Mouse (Mus musculus): Measurements from ENCODE around the gene Hopx. TPM values are rescaled to one million over a fixed set of nuclear protein-coding genes. Genes with fewer than 3 reads are reported as not detected.

Gene Hopx
- polyA plus RNA-seq, 1 experiment from 2014 or later: 12.6 TPM

DNA sequence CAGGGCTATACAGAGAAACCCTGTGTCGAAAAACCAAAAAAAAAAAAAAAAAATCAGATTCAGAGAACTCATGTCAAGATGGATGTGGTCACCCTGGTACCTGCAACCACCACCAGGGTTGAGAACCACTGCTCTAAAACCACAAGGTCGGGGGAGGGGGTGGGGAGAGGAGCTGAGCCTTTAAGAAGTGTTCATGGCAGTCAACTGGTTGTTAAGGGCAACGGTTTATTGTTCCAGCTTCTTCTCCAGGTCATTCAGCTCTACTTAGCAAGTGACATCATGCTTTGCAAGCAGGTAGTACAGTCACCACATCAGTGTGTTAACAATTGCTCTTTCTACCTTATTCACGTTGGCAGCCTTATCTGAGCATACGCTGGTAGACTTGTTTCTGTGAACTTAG lies 29.7 kb upstream of the Hopx start:
- Histone ChIP-seq H3K27ac (replicated peaks) (no peak overlapping the region), H3K4me2 (no peak overlapping the region), H3K36me3 (no peaks in the 10 kb centered on the region), H3K4me1 (peaks cover 46% of the 10 kb centered on the region), H3K9me3 (no peaks in the 10 kb centered on the region), H3K27me3 (replicated peaks) (no peaks in the 10 kb centered on the region), H3K9ac (no peak overlapping the region), H3K4me3 (no peak overlapping the region)
- 66% methylated on average over 5 of the region's 5 CpGs for WGBS
- ATAC-seq (ENCODE audit: extremely low read depth, insufficient number of reproducible peaks, low FRiP score, low TSS enrichment): no peak

DNA sequence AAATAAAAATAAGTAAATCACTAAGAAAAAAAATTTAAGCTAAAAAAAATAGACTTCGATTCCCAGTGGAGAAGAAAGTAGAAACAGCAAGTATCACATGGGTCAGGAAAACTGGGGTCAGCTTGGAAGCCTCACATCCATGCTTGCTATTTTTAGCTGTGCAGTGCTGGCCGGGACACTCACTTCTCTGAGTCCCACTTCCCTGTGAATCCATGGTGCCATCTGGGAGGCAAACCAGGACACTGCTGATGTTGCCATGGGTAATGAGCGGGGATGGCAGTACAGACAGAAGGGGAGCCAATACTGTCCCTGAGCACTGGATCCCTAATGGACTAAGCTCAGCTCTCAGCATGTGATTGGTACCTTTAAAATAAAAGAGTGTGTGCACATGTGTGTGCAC lies 28.2 kb upstream of the Hopx start:
- Histone ChIP-seq H3K27me3 (replicated peaks) (no peaks in the 10 kb centered on the region), H3K36me3 (no peaks in the 10 kb centered on the region), H3K9me3 (no peaks in the 10 kb centered on the region), H3K4me1 (peaks cover 51% of the 10 kb centered on the region), H3K4me2 (no peak overlapping the region), H3K4me3 (no peak overlapping the region), H3K9ac (no peak overlapping the region), H3K27ac (replicated peaks) (peak overlapping the region; percentile 51; the same call in 1 of the 2 replicates)
- no peak for ATAC-seq (ENCODE audit: extremely low read depth, insufficient number of reproducible peaks, low FRiP score, low TSS enrichment)
- 54% methylated on average over 3 of the region's 3 CpGs for WGBS

DNA sequence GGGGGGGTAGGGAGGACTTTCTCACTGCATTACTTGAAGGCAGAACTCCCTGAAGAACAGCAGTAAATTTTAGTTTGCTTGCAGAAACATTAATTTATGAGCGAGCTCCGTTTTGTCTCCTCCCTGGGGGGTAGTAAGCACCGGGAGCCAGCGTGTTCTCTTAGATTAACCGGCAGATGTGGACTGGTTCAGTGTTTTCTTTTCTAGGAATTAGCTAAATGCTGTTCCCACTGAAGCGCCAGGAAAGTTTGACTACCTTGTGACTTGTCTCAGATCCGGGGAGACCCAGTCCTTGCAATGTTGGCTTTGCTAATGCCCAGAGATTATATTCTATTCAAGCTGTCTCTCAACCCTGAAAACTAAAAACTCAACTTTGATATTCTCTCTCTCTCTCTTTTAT lies 26.4 kb upstream of the Hopx start:
- Histone ChIP-seq H3K27me3 (replicated peaks) (no peaks in the 10 kb centered on the region), H3K9me3 (no peaks in the 10 kb centered on the region), H3K9ac (no peak overlapping the region), H3K4me2 (no peak overlapping the region), H3K36me3 (no peaks in the 10 kb centered on the region), H3K4me3 (no peak overlapping the region), H3K4me1 (peaks cover 57% of the 10 kb centered on the region), H3K27ac (replicated peaks) (no peak overlapping the region)
- no peak for ATAC-seq (ENCODE audit: extremely low read depth, insufficient number of reproducible peaks, low FRiP score, low TSS enrichment)
- 74% methylated on average over 7 of the region's 7 CpGs for WGBS

DNA sequence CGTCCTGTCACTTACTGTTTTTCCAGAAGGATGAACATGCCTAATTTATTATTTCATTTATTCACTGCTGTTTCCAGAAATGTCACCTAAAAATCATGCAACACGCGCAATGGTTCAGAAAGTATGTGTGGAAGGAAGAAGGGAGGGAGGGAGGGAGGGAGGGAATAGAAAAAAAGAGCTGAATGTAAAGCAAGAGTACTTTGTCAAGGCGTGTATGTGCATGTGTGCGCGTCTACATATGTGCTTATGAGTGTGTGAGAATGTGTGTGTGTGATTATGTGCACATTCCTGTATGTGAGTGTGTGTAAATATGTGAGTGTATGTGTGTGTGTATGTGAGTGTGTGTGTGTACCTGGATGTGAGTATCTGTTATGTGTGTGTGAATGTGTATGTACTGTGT lies 25.9 kb upstream of the Hopx start:
- no peak for ATAC-seq (ENCODE audit: extremely low read depth, insufficient number of reproducible peaks, low FRiP score, low TSS enrichment)
- H3K36me3 ChIP-seq: no peaks in the 10 kb centered on the region
- H3K4me3 ChIP-seq: no peak overlapping the region
- WGBS: 85% methylated on average over 6 of the region's 6 CpGs
- H3K4me2 ChIP-seq: no peak overlapping the region
- no peaks in the 10 kb centered on the region for H3K9me3 ChIP-seq
- H3K27me3 ChIP-seq (replicated peaks): no peaks in the 10 kb centered on the region
- peaks cover 59% of the 10 kb centered on the region for H3K4me1 ChIP-seq
- no peak overlapping the region for H3K9ac ChIP-seq
- no peak overlapping the region for H3K27ac ChIP-seq (replicated peaks)

DNA sequence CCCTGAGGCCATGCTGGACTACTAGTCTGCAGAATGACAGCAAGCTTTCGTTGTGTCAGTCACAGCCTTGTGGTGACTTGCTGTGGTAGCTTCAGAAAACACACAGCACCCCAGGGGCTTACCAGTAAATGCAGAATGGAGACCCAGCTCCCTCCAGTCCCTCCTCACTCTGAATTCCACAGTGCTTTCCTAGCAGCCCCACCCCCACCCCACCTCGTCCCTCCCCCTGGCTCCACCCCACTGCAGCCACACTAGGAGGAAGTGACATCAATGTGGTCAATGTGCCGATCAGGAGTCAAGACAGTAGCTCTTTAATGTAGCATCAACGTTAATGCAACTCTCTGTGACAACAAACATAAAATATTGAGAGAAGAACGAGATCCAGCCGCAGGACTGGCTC lies 25.2 kb upstream of the Hopx start:
- peak overlapping the region; percentile 50 for H3K4me2 ChIP-seq
- H3K27ac ChIP-seq (replicated peaks): 0 out of 2 replicates have a peak overlapping the region, but pooled peaks have one; percentile 1
- H3K4me1 ChIP-seq: peaks cover 59% of the 10 kb centered on the region
- ATAC-seq (ENCODE audit: extremely low read depth, insufficient number of reproducible peaks, low FRiP score, low TSS enrichment): no peak
- WGBS: 39% methylated on average over 6 of the region's 6 CpGs
- no peaks in the 10 kb centered on the region for H3K27me3 ChIP-seq (replicated peaks)
- no peak overlapping the region for H3K4me3 ChIP-seq
- no peaks in the 10 kb centered on the region for H3K36me3 ChIP-seq
- H3K9ac ChIP-seq: peak overlapping the region; percentile 56
- no peaks in the 10 kb centered on the region for H3K9me3 ChIP-seq

DNA sequence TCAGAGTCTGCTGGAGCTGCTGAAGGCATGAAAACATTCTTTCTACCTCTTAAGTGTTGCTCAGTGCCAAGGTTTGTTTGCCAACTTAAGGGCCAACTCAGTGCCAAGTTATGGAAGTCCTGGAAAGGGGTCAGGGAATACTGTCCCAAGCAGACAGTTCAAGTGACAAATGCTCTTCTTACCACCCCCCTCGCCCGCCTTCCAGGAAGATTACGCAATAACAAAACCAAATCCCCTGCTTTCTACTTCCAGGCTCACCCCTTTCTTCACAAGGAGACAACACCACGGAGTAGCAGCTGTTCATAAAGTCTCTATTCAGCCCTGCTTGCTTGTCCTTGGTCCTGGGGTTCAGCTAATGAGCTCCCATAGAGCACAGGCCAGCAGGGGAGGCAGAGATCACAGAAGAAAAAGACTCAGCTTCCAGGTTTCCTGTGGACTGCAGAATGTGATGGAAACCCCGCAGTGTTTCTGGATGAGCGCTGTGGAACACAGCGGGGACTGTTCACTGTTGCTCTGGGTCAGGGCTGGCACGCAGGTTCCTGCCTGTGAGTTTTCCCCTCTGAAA lies 22.9 kb upstream of the Hopx start:
- Histone ChIP-seq H3K9ac (0 out of 2 replicates have a peak overlapping the region, but pooled peaks have one; percentile 1), H3K27me3 (replicated peaks) (no peaks in the 10 kb centered on the region), H3K4me1 (peaks cover 59% of the 10 kb centered on the region), H3K4me2 (no peak overlapping the region), H3K4me3 (no peak overlapping the region), H3K9me3 (no peaks in the 10 kb centered on the region), H3K27ac (replicated peaks) (no peak overlapping the region), H3K36me3 (no peaks in the 10 kb centered on the region)
- ATAC-seq (ENCODE audit: extremely low read depth, insufficient number of reproducible peaks, low FRiP score, low TSS enrichment): no peak
- 61% methylated on average over 8 of the region's 8 CpGs for WGBS

DNA sequence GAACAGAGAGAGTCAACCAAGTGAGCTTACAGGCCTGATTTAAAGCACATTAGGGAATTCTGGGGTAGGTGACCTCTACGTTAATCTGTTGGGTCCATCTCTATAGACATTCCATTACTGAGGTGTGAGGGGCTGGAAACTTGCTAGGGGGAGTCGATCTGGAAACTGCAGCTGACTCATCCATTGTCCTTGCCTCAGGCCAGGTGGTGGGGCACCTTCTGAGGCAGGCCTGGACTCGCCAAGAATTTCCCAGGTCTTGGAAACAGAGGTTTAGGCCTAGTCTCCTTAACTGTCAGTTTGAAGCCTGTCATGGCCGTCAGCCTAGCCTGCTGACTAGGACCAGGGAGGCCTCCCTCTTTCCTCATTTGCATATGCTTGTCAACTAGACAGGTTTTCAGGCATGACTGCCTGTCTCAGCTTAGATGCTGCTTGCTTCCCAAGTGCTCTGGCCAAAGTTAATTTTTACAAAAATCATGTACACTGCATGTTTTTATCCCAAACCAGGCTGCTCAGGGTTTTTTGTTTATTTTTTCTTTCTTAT lies 21.8 kb upstream of the Hopx start:
- Histone ChIP-seq H3K4me1 (peaks cover 65% of the 10 kb centered on the region), H3K27me3 (replicated peaks) (no peaks in the 10 kb centered on the region), H3K36me3 (no peaks in the 10 kb centered on the region), H3K4me3 (no peak overlapping the region), H3K9me3 (no peaks in the 10 kb centered on the region), H3K27ac (replicated peaks) (no peak overlapping the region), H3K4me2 (no peak overlapping the region), H3K9ac (no peak overlapping the region)
- 71% methylated on average over 4 of the region's 4 CpGs for WGBS
- no peak for ATAC-seq (ENCODE audit: extremely low read depth, insufficient number of reproducible peaks, low FRiP score, low TSS enrichment)

DNA sequence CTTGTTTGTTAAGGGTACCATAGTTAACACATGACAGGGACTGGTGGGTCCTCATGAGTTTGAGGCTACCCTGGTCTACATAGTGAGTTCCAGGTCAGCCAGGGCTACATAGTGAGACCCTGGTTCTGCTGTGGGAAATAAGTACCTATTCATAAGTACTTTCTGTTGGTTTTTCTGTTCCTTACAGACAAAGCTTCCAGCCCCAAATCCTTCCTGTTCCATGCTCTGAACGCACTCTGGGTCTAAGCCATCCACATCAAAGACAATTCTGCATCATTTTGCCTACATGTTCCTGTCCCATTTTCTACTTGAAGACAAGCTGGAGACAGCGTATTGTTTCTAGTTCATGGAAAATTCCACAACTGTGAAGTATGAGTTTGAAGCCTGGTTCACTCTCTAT lies 20.0 kb upstream of the Hopx start:
- H3K9me3 ChIP-seq: no peaks in the 10 kb centered on the region
- H3K27me3 ChIP-seq (replicated peaks): no peaks in the 10 kb centered on the region
- WGBS: 86% methylated on average over 2 of the region's 2 CpGs
- no peak overlapping the region for H3K27ac ChIP-seq (replicated peaks)
- no peak overlapping the region for H3K4me3 ChIP-seq
- peaks cover 77% of the 10 kb centered on the region for H3K4me1 ChIP-seq
- H3K4me2 ChIP-seq: no peak overlapping the region
- H3K9ac ChIP-seq: no peak overlapping the region
- H3K36me3 ChIP-seq: no peaks in the 10 kb centered on the region
- ATAC-seq (ENCODE audit: extremely low read depth, insufficient number of reproducible peaks, low FRiP score, low TSS enrichment): no peak

DNA sequence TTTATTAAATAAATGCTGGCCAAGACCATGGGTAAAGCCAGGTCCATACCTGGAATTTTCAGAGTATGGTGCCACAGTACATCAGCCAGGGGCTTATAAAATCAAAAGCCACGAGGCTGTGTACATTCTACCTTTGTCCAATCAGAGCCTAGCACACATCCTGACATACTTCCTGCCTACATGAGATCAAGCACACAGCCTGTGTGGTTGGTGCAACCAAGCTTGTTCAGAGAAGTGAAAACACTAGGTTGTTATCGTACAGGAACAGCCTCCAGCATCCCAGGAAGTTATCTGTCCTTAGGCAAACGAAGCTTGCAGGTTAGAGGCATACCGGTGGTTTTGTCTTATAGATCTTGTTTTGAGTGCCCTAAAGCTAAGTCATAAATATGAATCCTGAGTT lies 19.5 kb upstream of the Hopx start:
- Histone ChIP-seq H3K27ac (replicated peaks) (no peak overlapping the region), H3K9me3 (no peaks in the 10 kb centered on the region), H3K4me1 (peaks cover 76% of the 10 kb centered on the region), H3K4me3 (no peak overlapping the region), H3K27me3 (replicated peaks) (no peaks in the 10 kb centered on the region), H3K4me2 (no peak overlapping the region), H3K36me3 (no peaks in the 10 kb centered on the region), H3K9ac (no peak overlapping the region)
- WGBS: 66% methylated on average over 4 of the region's 4 CpGs
- no peak for ATAC-seq (ENCODE audit: extremely low read depth, insufficient number of reproducible peaks, low FRiP score, low TSS enrichment)

DNA sequence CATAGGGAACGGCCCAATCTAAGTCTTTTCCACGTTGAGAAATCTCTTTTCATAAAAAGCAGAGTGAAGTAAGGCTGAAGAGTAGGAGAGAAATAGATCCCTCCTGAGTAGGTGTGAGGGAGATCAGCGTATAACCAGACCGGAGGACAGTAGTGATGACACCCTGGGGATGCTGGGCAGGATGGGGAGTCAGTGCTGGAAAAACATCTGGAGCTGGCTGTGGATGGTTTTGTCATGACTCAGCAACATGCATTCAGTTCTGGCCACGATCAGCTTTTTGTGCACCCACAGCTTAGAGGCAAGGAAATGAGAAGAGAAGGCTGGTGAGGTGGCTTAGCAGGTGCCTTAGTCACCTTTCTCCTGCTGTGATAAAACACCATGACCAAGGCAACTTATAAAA lies 19.0 kb upstream of the Hopx start:
- WGBS: 72% methylated on average over 5 of the region's 5 CpGs
- H3K4me2 ChIP-seq: no peak overlapping the region
- no peak for ATAC-seq (ENCODE audit: extremely low read depth, insufficient number of reproducible peaks, low FRiP score, low TSS enrichment)
- H3K4me1 ChIP-seq: peaks cover 75% of the 10 kb centered on the region
- H3K9me3 ChIP-seq: 0 out of 2 replicates have a peak, but pooled peaks cover under 1% of the 10 kb centered on the region
- H3K27ac ChIP-seq (replicated peaks): no peak overlapping the region
- no peak overlapping the region for H3K4me3 ChIP-seq
- no peaks in the 10 kb centered on the region for H3K36me3 ChIP-seq
- no peaks in the 10 kb centered on the region for H3K27me3 ChIP-seq (replicated peaks)
- H3K9ac ChIP-seq: no peak overlapping the region

DNA sequence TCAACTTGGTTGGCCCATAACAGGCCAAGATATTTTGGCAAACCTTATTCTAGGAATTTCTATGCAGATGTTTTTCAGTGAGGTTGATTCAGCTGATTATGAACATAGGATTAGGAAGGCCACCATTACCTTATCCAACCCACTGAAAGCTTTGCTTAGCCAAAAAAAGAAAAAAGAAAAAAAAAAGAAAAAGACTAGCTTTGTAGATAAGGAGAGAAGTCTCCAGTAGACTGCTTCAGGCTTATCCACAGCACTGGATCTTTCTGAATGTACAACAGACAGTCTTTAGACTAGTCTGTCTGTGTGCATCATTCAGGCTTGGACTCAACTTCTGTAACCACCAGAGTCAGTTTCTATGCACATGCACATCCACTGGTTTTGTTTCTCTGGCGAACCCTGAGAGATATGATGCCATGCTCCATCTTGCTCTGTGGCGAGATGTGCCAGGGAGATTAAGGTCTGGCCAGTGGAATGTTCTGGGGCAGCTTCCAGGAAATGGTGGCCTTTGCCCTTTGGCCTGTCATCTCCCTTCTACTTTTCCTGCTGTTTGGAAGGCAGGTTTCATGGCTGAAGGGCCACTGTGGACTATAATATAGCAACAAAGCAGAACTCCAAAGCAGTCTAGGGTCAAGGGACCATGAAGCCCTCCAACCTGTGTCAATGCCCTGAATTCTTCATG lies 17.7 kb upstream of the Hopx start:
- Histone ChIP-seq H3K9me3 (peaks cover 8% of the 10 kb centered on the region; the same call in 1 of the 2 replicates), H3K4me1 (peaks cover 68% of the 10 kb centered on the region), H3K4me2 (no peak overlapping the region), H3K4me3 (no peak overlapping the region), H3K9ac (no peak overlapping the region), H3K27ac (replicated peaks) (peak overlapping the region; percentile 96; the same call in 1 of the 2 replicates), H3K27me3 (replicated peaks) (no peaks in the 10 kb centered on the region), H3K36me3 (no peaks in the 10 kb centered on the region)
- no peak for ATAC-seq (ENCODE audit: extremely low read depth, insufficient number of reproducible peaks, low FRiP score, low TSS enrichment)
- 79% methylated on average over 2 of the region's 2 CpGs for WGBS

DNA sequence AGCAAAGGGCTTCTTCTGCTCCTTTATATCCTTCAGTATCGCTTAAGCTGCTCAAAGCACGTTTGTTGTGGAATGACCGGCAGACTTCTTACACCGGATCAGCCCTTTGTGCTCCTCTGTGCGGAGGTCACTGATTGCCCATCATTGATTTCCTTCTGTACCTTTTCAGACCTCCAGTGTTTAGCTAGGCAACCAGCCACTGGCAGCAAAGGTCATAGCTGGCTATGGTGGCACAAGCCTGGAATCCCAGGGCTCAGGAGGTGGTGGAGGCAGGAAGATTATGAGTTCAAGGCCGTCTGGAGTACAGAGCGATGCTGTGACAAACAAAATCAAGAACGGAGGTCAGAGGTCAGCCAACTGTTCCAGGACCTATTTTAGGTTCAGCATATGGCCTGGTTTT lies 17.0 kb upstream of the Hopx start:
- Histone ChIP-seq H3K4me1 (peaks cover 65% of the 10 kb centered on the region), H3K4me3 (no peak overlapping the region), H3K36me3 (no peaks in the 10 kb centered on the region), H3K9me3 (peaks cover 8% of the 10 kb centered on the region; the same call in 1 of the 2 replicates), H3K27me3 (replicated peaks) (no peaks in the 10 kb centered on the region), H3K27ac (replicated peaks) (peak overlapping the region; percentile 96), H3K4me2 (no peak overlapping the region), H3K9ac (no peak overlapping the region)
- 81% methylated on average over 8 of the region's 8 CpGs for WGBS
- ATAC-seq (ENCODE audit: extremely low read depth, insufficient number of reproducible peaks, low FRiP score, low TSS enrichment): no peak

All from heart, embryonic 13.5 days (tissue).